Mouse (Mus musculus) heart, postnatal 4 days (tissue): ENCODE measurements at regions not wholly inside any gene's neighbourhood (a gene's known extent, or its start where the extent isn't known, plus 50 kb on each side); places are given as distances from the start of the nearest gene placed in this dataset.
A peak's percentile ranks its signal among the peaks of the same experiment; 100 is the strongest.

Experiments
- DNase-seq: peaks from one replicate; pipeline ENCODE4 v3.0.0; 2021

GRCm38 (mm10) chr13:81852309-81852978, 69.6 kb downstream of the Cetn3 start:
- DNase-seq: no peak

GRCm38 (mm10) chr13:81856072-81856471, 73.2 kb downstream of the Cetn3 start:
- peak; percentile 58 for DNase-seq

GRCm38 (mm10) chr13:81860683-81861082, 77.8 kb downstream of the Cetn3 start:
- DNase-seq: no peak

- no peak for DNase-seq
Measured at GRCm38 (mm10) chr13:81861886-81862600, 79.2 kb downstream of the Cetn3 start.

GRCm38 (mm10) chr13:81871226-81871625, 88.3 kb downstream of the Cetn3 start:
- DNase-seq: no peak

- no peak for DNase-seq
Measured at GRCm38 (mm10) chr13:81885879-81886278, 103.0 kb downstream of the Cetn3 start.

GRCm38 (mm10) chr13:81930266-81930665, 147.4 kb downstream of the Cetn3 start:
- DNase-seq: no peak

GRCm38 (mm10) chr13:81931199-81931598, 148.3 kb downstream of the Cetn3 start:
- DNase-seq: no peak

GRCm38 (mm10) chr13:81937061-81937460, 154.2 kb downstream of the Cetn3 start:
- no peak for DNase-seq

GRCm38 (mm10) chr13:81944047-81944446, 161.2 kb downstream of the Cetn3 start:
- peak; percentile 89 for DNase-seq

GRCm38 (mm10) chr13:81944469-81944868, 161.6 kb downstream of the Cetn3 start:
- DNase-seq: no peak

- DNase-seq: no peak
Measured at GRCm38 (mm10) chr13:81945741-81946140, 162.9 kb downstream of the Cetn3 start.

- no peak for DNase-seq
Measured at GRCm38 (mm10) chr13:81965431-81965830, 182.6 kb downstream of the Cetn3 start.

- no peak for DNase-seq
Measured at GRCm38 (mm10) chr13:81975878-81976277, 193.0 kb downstream of the Cetn3 start.

- no peak for DNase-seq
Measured at GRCm38 (mm10) chr13:81978003-81978402, 195.1 kb downstream of the Cetn3 start.

- DNase-seq: no peak
Measured at GRCm38 (mm10) chr13:81979289-81979688, 196.4 kb downstream of the Cetn3 start.

GRCm38 (mm10) chr13:81980094-81980493, 197.2 kb downstream of the Cetn3 start:
- DNase-seq: no peak

GRCm38 (mm10) chr13:81982491-81982890, 199.6 kb downstream of the Cetn3 start:
- DNase-seq: no peak

GRCm38 (mm10) chr13:82000681-82001212, 217.9 kb downstream of the Cetn3 start:
- DNase-seq: no peak

- DNase-seq: no peak
Measured at GRCm38 (mm10) chr13:82005929-82006726, 223.3 kb downstream of the Cetn3 start.

- no peak for DNase-seq
Measured at GRCm38 (mm10) chr13:82007222-82007621, 224.3 kb downstream of the Cetn3 start.

- DNase-seq: no peak
Measured at GRCm38 (mm10) chr13:82039623-82040022, 256.7 kb downstream of the Cetn3 start.

- DNase-seq: no peak
Measured at GRCm38 (mm10) chr13:82058131-82058731, 275.4 kb downstream of the Cetn3 start.
